Mouse (Mus musculus): Measurements from ENCODE around the gene Rptor. TPM values are rescaled to one million over a fixed set of nuclear protein-coding genes. Genes with fewer than 3 reads are reported as not detected.

Gene Rptor
- polyA plus RNA-seq, 1 experiment from 2014 or later = 9.3 TPM

DNA sequence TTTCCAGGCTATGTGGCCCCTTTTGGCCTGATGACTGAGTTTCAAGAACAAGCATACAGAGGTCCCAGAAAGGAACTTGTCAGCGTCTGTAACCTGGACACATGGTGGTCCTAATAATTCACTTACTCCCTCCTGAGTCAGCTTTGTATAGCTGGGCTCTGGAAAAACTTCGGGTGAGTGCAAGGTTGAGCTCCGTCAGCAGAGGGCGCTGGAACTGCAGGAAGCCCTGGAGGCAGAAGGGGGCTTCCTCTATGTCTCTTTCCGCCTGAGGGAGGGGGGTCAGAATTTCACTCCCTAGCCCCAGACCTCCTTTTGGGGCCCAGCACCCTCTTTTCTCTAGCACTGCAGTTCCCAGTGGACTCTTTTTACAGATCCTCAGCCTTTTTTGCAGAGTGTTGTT lies 306.7 kb downstream of the Rptor start:
- Histone ChIP-seq H3K9ac (no peak overlapping the region), H3K36me3 (no peaks in the 10 kb centered on the region), H3K9me3 (no peaks in the 10 kb centered on the region), H3K27ac (no peak overlapping the region), H3K4me3 (replicated peaks) (no peak overlapping the region), H3K27me3 (replicated peaks) (0 out of 2 replicates have a peak, but pooled peaks cover 4% of the 10 kb centered on the region), H3K4me1 (peaks cover 12% of the 10 kb centered on the region), H3K4me2 (no peak overlapping the region)
- no peak for ATAC-seq (ENCODE audit: insufficient read depth, low FRiP score, low read depth)
- WGBS = 3% methylated on average over 5 of the region's 5 CpGs

DNA sequence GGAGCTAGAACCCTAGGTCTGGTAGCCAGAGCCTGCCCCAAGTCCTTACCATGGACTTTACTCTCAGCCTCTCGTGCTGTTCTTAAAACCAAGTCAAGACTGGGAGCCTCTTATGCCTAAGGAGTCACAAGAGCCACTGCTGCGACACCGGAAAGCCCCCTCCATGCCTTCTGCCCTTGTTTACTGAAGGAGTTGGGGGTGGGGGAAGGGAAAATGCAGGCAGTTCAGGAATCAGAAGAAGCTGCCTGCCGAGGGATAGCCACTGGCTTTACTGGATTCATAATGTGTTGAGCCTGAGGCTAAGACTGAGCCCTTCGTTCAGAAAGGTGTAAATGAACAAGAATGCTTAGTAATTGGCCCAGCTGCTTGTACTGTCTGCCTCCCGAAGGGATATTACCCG lies 310.1 kb downstream of the Rptor start:
- H3K4me2 ChIP-seq = peak overlapping the region; percentile 88
- 0 out of 2 replicates have a peak, but pooled peaks cover 4% of the 10 kb centered on the region for H3K27me3 ChIP-seq (replicated peaks)
- H3K36me3 ChIP-seq = peaks cover 15% of the 10 kb centered on the region
- 12% methylated on average over 7 of the region's 7 CpGs for WGBS
- H3K9me3 ChIP-seq = no peaks in the 10 kb centered on the region
- H3K4me1 ChIP-seq = peaks cover 33% of the 10 kb centered on the region
- H3K4me3 ChIP-seq (replicated peaks) = peak overlapping the region; percentile 66
- peak overlapping the region; percentile 60 for H3K9ac ChIP-seq
- H3K27ac ChIP-seq = peak overlapping the region; percentile 69; the same call in 1 of the 2 replicates
- ATAC-seq (ENCODE audit: insufficient read depth, low FRiP score, low read depth) = no peak

DNA sequence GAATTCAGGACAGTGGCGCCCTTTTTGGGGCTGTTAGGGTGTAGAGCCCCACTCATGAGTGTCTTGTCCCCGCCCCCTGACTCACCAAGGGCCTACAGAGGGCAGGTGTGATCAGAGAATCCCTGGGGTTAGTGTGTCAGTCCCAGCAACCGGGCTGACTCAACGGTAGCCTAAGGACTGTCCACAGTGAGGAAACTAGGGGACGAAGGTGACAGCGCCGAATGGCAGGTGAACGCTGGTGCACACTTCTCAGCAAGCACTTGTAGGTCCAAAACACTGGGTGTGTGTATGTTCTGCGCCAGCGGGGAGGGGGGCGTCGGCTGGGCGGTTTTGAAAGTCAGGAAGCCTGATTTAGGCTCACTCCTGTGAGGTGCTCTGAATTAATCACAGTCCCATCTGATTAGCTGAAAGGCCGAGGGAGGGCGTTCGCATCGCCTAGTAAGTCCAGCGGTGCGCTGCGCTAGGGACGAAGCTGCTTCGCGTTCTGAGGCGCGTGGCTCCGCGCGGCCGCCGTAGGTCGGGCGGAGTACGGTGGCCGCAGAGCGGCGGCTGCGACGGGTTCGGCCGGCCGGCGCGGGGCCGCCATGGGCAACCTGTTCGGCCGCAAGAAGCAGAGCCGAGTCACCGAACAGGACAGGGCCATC lies 310.7 kb downstream of the Rptor start, which contains the start of gene Chmp6:
Chmp6 (plus strand) TSS at position 151 of the 644 bp plus-strand sequence.
- H3K9ac ChIP-seq = peak within 1 kb of the TSS; percentile 60
- peaks cover 21% of the 10 kb centered on the region for H3K36me3 ChIP-seq
- H3K27me3 ChIP-seq (replicated peaks) = 0 out of 2 replicates have a peak, but pooled peaks cover 2% of the 10 kb centered on the region
- H3K4me2 ChIP-seq = peak within 1 kb of the TSS; percentile 88
- H3K9me3 ChIP-seq = no peaks in the 10 kb centered on the region
- peak within 1 kb of the TSS; percentile 66 for H3K4me3 ChIP-seq (replicated peaks)
- WGBS = 1% methylated on average over 48 of the region's 48 CpGs
- ATAC-seq (ENCODE audit: insufficient read depth, low FRiP score, low read depth) = peak; percentile 56
- H3K4me1 ChIP-seq = peaks cover 33% of the 10 kb centered on the region
- H3K27ac ChIP-seq = peak within 1 kb of the TSS; percentile 69

DNA sequence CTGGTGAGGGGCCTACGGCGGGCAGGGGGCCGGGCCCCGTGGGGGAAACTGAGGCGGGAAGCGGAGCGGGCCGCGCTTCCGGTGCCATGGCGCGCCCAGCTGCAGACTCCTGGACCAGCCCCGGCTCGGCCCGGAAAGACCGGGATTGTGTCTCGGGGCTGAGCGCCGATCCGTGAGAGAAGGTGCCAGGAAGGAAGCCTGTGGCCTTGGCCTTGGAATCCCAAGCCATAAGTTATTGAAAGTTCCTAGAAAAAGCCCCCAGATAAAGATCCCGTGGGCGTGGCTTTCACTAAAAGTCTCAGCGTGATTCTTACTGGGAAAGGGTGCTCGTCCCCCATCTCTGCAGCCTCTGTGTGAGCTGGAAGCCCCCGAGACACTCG lies 311.2 kb downstream of the Rptor start:
- Histone ChIP-seq H3K4me1 (peaks cover 33% of the 10 kb centered on the region), H3K4me3 (replicated peaks) (peak overlapping the region; percentile 66), H3K36me3 (peaks cover 26% of the 10 kb centered on the region), H3K9me3 (no peaks in the 10 kb centered on the region), H3K4me2 (peak overlapping the region; percentile 88), H3K27me3 (replicated peaks) (no peaks in the 10 kb centered on the region), H3K27ac (peak overlapping the region; percentile 69), H3K9ac (peak overlapping the region; percentile 60)
- under 1% methylated on average over 26 of the region's 26 CpGs for WGBS
- peak; percentile 43 for ATAC-seq (ENCODE audit: insufficient read depth, low FRiP score, low read depth)

DNA sequence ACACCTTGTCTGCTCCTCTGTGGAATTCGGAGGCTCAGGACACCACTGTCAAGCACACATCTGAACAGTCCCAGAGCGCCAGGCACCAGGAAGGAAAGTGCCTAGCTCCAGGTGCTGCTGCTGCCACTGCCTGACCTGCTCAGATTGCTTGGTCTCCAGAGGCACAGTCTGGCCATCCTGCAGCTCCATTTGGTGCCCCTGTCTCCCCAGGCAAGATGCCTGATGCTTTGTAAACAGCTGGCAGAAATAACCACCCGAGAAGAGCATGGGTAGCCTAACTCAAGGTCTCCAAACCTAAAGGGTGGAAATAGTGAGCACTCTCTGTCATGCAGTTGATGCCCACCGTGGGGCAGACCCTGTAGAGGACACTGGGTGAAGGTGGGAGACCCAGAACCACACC lies 311.7 kb downstream of the Rptor start:
- 20% methylated on average over 4 of the region's 4 CpGs for whole genome bisulfite sequencing
- Histone ChIP-seq H3K9me3 (no peaks in the 10 kb centered on the region), H3K4me3 (replicated peaks) (peak overlapping the region; percentile 66), H3K36me3 (peaks cover 30% of the 10 kb centered on the region), H3K27me3 (replicated peaks) (no peaks in the 10 kb centered on the region), H3K9ac (peak overlapping the region; percentile 60), H3K27ac (peak overlapping the region; percentile 69; the same call in 1 of the 2 replicates), H3K4me1 (peaks cover 33% of the 10 kb centered on the region), H3K4me2 (peak overlapping the region; percentile 88)
- no peak for ATAC-seq (ENCODE audit: insufficient read depth, low FRiP score, low read depth)

DNA sequence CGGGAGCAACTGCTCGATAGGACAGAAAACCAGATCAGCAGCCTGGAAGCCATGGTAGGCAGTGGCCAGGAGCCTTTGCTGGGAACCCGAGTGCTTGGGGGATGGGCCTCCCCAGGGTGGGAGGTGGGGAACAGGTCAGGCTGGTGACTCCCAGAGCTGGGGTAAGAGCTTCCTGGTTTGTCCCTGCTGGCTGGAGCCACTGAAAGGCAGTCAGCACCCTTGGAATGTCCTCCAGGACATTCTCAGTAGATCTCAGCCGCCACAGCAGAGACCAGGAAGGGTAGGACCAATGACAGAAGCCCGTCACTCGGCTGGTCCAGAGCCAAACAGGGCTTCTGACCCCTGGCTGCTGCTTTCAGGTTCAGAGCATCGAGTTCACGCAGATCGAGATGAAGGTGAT lies 313.0 kb downstream of the Rptor start:
- Histone ChIP-seq H3K4me3 (replicated peaks) (no peak overlapping the region), H3K36me3 (peaks cover 35% of the 10 kb centered on the region), H3K4me1 (peaks cover 33% of the 10 kb centered on the region), H3K9me3 (no peaks in the 10 kb centered on the region), H3K9ac (no peak overlapping the region), H3K27ac (peak overlapping the region; percentile 51), H3K27me3 (replicated peaks) (no peaks in the 10 kb centered on the region), H3K4me2 (peak overlapping the region; percentile 88; the same call in 1 of the 2 replicates)
- ATAC-seq (ENCODE audit: insufficient read depth, low FRiP score, low read depth) = no peak
- 83% methylated on average over 9 of the region's 9 CpGs for WGBS

DNA sequence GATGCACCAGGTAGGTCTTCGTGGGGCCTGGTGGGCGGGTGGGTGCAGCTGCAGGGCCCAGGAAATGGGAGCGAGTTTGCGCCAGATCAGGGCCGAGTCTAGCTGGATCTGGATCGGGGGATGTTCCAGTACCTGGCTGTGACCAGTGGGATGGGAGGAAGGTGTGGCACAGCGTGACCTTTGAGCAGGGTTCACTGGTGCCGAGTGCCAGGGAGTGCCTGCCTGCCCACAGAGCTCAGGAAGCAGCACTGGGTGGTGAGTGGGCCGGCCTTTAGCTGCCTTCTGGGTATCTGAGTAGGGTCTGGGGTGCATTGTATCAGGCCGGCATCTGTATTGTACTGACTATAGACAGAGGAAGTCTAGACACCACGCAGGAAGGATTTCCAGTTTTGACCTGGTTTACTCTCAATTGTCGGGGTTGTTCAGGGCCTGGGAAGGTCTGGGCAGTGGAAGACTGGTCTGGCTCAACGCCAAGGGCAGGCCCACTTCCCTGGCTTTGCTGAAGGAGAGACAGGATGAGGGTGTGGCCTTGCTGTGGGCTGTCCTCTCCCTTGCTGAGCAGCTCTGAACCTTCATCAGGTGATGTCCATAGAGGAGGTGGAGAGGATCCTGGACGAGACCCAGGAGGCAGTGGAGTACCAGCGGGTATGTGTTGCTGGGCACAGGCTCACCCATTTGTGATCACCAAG lies 313.5 kb downstream of the Rptor start:
- WGBS = 77% methylated on average over 15 of the region's 15 CpGs
- H3K4me1 ChIP-seq = peaks cover 33% of the 10 kb centered on the region
- no peaks in the 10 kb centered on the region for H3K9me3 ChIP-seq
- ATAC-seq (ENCODE audit: insufficient read depth, low FRiP score, low read depth) = 0 out of 2 replicates have a peak, but pooled peaks have one; percentile 9
- no peak overlapping the region for H3K9ac ChIP-seq
- H3K27ac ChIP-seq = peak overlapping the region; percentile 51
- no peaks in the 10 kb centered on the region for H3K27me3 ChIP-seq (replicated peaks)
- H3K4me2 ChIP-seq = peak overlapping the region; percentile 24; the same call in 1 of the 2 replicates
- H3K36me3 ChIP-seq = peaks cover 35% of the 10 kb centered on the region
- no peak overlapping the region for H3K4me3 ChIP-seq (replicated peaks)

DNA sequence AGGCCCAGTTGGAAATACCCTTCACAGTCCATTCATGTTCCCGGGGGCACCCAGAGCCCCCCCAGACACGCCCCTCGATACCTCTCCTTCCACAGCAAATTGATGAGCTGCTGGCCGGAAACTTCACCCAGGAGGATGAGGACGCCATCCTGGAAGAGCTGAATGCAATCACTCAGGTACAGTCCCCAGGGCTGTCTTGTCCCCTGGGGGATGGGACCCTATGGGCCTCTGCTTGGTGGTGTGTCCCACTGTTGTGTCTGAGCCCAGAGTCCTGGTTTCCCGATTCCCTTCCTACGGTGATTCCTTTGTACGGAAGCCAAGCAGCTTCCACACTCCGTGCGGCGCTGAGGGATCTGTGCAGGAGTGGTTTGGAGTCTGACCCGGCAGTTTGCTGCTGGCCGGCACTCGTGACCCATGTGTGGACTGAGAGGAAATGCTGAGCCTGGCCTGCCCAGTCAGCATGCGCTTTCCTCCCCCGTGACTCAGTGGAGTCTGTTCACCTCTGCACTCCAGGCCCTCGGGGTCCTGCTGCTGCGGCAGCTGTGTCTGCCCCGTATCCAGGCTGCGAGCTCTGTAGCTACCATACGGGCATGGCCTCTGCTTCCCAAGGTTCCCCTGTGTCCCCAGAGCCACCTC lies 314.2 kb downstream of the Rptor start:
- no peak overlapping the region for H3K4me2 ChIP-seq
- peaks cover 33% of the 10 kb centered on the region for H3K4me1 ChIP-seq
- no peaks in the 10 kb centered on the region for H3K9me3 ChIP-seq
- no peaks in the 10 kb centered on the region for H3K27me3 ChIP-seq (replicated peaks)
- peaks cover 35% of the 10 kb centered on the region for H3K36me3 ChIP-seq
- H3K4me3 ChIP-seq (replicated peaks) = no peak overlapping the region
- no peak overlapping the region for H3K27ac ChIP-seq
- WGBS = 89% methylated on average over 21 of the region's 21 CpGs
- no peak for ATAC-seq (ENCODE audit: insufficient read depth, low FRiP score, low read depth)
- H3K9ac ChIP-seq = no peak overlapping the region

DNA sequence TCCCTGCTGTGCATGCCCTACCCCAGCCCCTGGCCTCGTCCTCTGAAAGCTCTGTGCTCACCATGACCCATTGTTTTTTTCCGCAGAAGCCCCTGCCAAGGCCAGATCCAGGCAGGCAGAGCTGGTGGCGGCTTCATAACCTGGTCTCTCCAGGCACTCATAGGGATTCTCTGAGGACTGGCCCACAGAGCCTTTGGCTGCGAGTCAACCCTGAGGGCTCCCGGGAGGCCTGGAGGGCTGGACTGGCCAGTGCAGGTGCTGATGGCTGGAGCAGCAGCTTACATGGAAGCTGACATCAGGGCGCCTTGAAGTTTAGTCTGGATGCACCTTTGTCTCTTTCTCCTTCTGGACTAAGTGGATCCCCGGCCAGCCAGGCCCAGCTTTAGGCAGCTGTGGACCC lies 315.8 kb downstream of the Rptor start:
- H3K27ac ChIP-seq = no peak overlapping the region
- no peaks in the 10 kb centered on the region for H3K27me3 ChIP-seq (replicated peaks)
- no peak overlapping the region for H3K4me2 ChIP-seq
- peaks cover 35% of the 10 kb centered on the region for H3K36me3 ChIP-seq
- no peak for ATAC-seq (ENCODE audit: insufficient read depth, low FRiP score, low read depth)
- H3K9me3 ChIP-seq = no peaks in the 10 kb centered on the region
- no peak overlapping the region for H3K9ac ChIP-seq
- 87% methylated on average over 7 of the region's 7 CpGs for WGBS
- no peak overlapping the region for H3K4me3 ChIP-seq (replicated peaks)
- H3K4me1 ChIP-seq = peaks cover 25% of the 10 kb centered on the region

DNA sequence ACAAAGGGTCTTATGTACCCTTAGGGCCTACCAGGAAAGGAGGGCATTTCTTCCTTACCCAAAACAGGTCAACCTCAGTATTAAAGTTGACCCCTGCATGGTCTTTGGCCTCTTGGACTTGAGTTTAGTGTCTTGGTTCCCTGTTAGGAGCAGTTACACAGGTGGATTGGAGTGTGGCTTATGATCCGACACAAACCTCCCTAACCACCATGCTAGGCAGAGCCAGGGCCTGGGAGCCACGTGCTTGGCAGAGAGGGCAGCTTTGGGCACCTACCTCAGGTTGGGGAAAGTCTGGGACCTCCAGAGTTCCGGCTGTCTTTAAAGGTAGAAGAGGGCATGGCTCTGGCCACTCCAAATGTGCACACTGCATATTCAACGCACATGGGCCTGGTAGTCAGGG lies 316.7 kb downstream of the Rptor start:
- Histone ChIP-seq H3K4me2 (no peak overlapping the region), H3K4me1 (peaks cover 21% of the 10 kb centered on the region), H3K27ac (no peak overlapping the region), H3K4me3 (replicated peaks) (no peak overlapping the region), H3K27me3 (replicated peaks) (no peaks in the 10 kb centered on the region), H3K36me3 (peaks cover 35% of the 10 kb centered on the region), H3K9ac (no peak overlapping the region), H3K9me3 (no peaks in the 10 kb centered on the region)
- 86% methylated on average over 4 of the region's 4 CpGs for WGBS
- ATAC-seq (ENCODE audit: insufficient read depth, low FRiP score, low read depth) = no peak

DNA sequence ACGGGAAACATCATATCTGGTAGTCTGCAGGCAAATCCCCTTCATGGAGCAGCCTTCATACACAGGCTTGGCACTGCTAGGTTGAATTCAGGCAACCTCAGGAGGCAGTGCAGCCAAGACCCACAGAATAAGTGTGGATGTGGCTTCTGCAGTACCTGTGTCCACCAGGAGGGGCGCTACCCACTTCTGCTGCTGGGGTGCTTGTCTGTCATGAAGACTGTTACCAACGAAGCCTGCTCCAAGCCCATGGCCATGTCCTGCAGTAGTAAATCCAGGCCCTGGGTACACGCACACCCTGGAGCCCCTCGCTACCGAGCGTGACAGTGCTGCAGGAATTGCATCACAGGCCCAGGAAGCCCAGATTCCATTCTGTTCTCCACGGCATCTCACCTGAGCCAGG lies 317.2 kb downstream of the Rptor start:
- no peak for ATAC-seq (ENCODE audit: insufficient read depth, low FRiP score, low read depth)
- 67% methylated on average over 8 of the region's 8 CpGs for WGBS

DNA sequence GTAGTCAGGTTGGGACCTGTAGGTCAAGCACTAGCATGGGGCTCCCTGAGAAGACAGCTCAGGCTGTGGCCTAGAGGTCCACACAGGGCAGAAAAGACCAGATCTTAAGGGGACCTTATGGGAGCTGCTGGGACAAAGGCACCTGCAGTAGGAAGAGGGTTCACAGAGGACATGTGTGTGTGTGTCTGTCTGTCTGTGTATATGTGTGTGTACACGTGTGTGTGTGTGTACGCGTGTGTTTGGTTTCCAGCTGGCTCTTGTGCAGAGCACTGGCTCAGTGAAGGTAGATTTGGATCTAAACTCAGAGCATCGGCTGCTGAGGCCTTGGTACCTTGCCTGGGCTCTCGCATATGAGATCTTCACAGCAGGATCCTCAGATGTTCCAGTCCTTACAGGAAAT lies 318.0 kb downstream of the Rptor start:
- H3K9me3 ChIP-seq = no peaks in the 10 kb centered on the region
- H3K27me3 ChIP-seq (replicated peaks) = no peaks in the 10 kb centered on the region
- 91% methylated on average over 5 of the region's 5 CpGs for WGBS
- peaks cover 9% of the 10 kb centered on the region for H3K4me1 ChIP-seq
- ATAC-seq (ENCODE audit: insufficient read depth, low FRiP score, low read depth) = no peak
- H3K36me3 ChIP-seq = peaks cover 35% of the 10 kb centered on the region
- H3K9ac ChIP-seq = no peak overlapping the region
- no peak overlapping the region for H3K27ac ChIP-seq
- H3K4me2 ChIP-seq = no peak overlapping the region
- H3K4me3 ChIP-seq (replicated peaks) = no peak overlapping the region

More for the DNA sequence above, 317.2 kb downstream of the Rptor start:
- no peak overlapping the region for H3K4me3 ChIP-seq (replicated peaks)
- H3K9ac ChIP-seq = no peak overlapping the region
- H3K36me3 ChIP-seq = peaks cover 35% of the 10 kb centered on the region
- peaks cover 17% of the 10 kb centered on the region for H3K4me1 ChIP-seq
- no peak overlapping the region for H3K27ac ChIP-seq
- H3K4me2 ChIP-seq = no peak overlapping the region
- no peaks in the 10 kb centered on the region for H3K27me3 ChIP-seq (replicated peaks)
- H3K9me3 ChIP-seq = no peaks in the 10 kb centered on the region
